Mouse (Mus musculus) ovary, postnatal 10 days (tissue): Measurements from ENCODE around the gene Catsperd.
"Not testable (repeated sequence)": the region's sequence is repeated elsewhere in the genome, so short reads cannot be mapped to it uniquely, and the experiment has no call there.

Experiments
- DNase-seq: peaks from one replicate; pipeline ENCODE4 v3.0.0; 2022; ENCODE audit warnings: low spot score

Gene Catsperd

DNA sequence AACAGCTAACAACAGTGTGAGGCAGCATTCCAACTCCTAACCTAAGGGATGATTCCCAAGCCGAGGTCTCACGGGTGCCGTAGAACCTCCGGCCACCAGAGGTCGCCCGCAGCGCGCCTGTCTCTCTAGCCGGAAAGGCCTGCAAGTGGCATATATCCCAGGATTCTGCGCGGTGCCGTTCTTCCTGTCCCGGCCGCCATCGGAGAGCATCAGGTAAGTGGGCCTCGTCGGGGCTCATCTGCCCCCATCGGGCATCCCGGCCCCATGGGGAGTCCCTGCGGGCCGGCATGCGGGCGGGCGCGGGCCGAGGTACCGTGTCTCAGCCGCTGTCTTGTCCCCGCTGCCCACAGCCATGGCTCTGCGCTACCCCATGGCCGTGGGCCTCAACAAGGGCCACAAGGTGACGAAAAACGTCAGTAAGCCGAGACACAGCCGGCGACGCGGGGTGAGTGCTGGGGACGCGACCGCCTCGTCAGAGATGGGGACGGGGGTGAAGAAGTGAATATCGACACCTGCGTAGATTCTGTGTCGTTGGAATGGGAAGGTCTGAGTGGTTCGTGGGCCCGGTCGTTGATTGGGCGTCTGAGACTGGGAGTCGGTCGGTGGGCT lies 14.6 kb upstream of the Catsperd start, which contains the start of gene Rpl36:
Gene Rpl36, plus strand, starts transcription at position 181 of the 609 bp plus-strand sequence.
- DNase-seq = peak; percentile 91

DNA sequence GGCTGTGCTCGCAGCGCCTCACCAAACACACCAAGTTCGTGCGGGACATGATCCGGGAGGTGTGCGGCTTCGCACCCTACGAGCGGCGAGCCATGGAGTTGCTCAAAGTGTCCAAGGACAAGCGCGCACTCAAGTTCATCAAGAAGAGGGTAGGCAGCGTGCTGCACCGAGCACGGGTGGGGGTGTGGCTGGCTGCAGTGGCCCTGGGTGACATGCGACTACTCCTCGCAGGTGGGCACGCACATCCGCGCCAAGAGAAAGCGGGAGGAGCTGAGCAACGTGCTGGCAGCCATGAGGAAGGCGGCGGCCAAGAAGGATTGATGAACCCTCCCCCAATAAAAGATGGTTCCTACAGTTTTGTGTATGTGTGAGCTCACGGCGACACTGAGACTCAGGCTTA lies 14.1 kb upstream of the Catsperd start:
- DNase-seq = not testable (repeated sequence)

DNA sequence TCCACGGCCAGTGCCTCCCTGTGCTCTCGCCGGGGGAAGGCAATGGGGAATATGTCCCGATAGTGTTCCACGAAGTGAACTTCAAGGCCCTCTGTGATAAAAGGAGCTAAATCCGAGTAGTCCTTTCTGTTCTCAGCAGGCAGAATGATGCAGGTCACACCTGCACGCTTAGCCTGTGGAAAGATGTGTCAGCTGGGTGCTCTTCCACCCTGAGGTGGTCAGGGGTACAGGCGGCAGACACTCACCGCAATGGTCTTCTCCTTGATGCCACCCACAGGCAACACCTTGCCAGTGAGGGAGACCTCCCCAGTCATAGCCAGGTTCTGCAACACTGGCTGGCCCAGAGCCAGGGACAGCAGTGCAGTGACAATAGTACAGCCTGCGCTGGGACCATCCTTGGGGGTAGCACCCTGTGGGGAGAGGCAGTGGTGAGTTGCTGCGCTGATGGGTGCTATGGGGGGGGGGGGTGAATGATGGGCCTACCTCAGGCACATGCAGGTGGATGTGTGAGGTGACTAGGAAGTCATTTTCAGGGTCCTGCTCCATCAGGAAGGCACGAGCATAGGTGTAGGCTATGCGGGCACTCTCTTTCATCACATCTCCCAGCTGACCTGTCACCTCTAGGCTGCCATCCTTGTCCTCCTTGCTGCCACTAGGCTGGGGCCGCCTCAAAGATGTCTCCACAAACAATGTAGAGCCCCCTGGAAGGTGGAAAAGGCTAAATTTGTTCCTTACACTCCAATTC lies 13.4 kb upstream of the Catsperd start:
- DNase-seq = no peak

DNA sequence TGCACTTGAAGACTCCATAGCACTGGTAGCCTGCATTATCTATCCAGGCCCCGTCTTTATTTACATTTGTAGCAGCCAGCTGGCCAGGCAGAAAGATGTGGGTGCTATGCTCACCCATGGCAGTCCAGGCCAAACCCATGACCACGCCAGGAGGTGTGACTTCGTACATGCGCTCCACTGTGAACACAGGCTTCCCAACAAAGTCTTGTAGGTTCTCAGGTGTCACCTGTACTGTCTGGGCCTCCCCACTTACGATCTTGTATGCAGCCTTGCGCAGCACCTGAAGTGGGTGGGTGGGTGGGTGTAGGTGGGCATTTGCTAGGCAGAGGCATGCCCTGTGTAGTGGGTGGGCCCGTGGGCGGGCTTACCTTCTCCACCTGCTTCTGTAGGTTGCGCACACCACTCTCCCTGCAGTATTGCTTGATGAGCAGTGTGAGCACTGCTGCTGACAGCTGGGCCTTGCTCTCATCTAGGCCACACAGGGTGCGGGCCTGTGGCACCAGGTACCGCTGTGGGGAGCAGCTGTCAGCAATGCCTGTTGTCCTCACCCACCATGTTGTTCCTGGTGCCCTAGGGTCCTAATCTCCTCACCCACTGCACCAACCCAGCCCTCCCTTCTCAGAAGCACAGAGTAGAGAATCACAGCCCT lies 12.7 kb upstream of the Catsperd start:
- DNase-seq = no peak

DNA sequence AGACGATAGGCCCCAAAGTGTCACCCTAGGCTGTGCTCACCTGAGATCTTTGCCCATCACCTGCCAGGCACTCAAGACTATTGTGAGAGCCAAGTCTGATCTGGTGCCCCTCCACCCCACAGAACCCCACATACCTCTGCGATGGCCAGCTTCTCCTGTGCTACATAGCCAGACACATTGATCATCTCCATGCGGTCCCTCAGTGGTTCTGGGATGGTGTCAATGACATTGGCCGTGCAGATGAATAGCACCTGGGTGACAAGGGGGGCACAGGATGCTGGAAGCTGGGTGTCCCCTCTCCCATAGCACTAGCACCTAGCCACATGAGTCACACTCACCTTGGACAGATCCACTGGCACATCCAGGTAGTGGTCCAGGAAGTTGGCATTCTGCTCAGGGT lies 12.2 kb upstream of the Catsperd start:
- no peak for DNase-seq

DNA sequence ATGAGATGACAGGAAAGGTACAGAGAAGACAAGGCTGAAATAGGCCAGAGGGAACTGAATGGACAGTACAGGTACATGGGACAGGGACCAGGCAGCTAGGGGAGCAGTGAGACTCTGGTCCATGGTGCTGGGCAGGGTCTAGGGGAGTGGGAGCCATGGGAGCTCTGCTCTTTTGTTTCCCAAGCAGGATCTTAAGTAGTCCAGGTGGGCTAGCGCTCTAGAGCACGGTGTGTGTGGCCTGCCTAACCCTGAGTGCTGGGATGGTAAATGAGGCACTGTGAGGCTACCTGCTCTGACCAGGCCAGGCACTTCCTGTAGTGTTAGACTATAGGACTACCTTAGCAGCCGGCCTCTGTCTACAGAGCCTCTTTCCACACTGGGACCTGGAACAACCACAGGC lies 11.2 kb upstream of the Catsperd start:
- DNase-seq = no peak

DNA sequence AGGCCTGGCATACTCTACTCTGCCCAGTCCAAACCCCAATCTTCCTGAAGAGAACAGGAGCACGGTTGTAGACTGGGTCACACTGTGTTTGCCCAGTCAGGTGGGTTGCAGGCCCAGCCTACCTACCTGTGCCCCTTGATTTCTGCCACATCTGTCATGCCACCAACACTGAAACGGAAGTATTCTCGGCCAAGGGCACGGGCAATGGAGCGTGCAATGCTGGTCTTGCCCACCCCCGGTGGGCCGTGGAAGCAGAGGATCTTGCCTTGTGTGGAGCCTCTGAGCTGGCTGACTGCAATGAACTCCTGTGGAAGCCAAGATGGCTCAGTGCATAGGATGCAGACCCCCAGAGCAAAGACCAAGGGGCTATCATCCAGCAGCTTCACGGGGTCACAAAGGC lies 10.3 kb upstream of the Catsperd start:
- DNase-seq = no peak

DNA sequence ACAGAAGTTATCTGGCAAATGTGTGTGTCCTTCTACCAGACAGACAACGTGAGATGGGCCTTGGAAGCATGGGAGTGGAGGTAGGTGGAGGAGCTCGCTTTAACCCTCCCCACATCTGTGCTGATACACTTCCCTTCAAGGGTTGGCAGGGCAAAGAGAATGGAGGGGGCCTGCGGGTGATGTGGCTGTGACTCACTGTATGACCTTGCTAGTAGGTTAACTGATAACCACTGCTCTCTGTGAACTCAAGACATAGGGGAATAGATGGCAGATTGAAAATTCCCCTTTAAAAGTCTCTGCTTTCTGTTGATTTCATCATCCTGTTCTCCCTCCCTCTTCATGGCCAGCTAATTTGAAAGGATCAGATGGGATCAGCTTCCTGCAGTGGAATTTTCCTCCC lies 2.4 kb upstream of the Catsperd start:
- no peak for DNase-seq

DNA sequence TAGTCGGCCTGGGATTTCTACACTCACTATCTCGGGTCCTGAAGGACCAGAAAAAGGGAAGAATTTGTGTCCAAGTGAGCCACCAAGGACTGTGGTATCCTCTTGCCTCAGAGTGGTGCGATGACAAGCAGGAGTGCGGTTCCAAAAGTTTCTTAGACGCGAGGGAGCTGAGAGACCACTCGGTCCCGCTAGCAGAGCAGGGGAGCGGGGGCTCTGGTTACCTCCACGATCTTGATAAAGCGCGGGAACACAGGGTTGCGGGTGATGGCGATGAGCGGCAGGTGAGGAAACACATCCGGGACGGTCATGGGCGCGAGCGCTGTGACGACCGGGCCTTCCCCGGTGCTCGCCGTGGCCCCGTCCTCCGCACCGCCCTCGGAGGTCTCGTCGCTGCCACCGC lies 1.7 kb upstream of the Catsperd start:
- no peak for DNase-seq

DNA sequence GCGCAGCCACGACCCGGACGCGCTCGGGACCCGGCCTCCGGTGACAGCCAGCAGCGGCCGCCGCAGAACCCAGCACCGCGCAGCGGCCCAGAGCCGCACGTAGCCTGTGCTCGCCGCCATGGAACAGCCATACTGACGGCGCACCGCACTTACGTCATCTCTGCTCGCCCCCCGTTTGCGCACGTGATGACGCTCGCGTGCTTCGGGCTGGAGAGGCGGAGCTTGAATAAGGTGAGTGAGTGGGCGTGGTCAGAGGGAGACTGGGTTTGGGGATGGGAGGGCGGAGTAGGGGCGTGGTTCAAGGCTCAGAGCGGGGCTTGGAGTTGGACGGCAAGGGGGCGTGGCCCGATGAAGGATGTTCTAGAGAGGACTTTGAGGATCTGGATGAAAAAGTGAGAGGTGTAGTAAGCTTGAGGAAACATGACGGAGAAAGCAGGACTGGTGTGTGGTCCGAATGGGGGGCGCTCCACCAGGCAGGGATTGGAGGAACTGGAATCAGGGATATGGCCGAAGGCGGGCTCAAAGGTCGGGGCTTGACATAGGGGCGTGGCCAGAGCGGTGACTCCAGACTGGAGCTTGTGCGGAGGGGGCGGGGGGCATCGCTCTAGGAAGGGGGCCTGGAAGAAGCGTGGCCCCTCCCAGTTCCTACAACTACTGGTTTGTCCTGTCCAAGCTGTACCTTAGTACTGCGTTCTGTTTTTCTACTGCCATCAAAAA lies 1.0 kb upstream of the Catsperd start, which contains the start of gene Lonp1:
Gene Lonp1, minus strand, starts transcription at position 134 of the 717 bp plus-strand sequence.
- DNase-seq = peak; percentile 90

DNA sequence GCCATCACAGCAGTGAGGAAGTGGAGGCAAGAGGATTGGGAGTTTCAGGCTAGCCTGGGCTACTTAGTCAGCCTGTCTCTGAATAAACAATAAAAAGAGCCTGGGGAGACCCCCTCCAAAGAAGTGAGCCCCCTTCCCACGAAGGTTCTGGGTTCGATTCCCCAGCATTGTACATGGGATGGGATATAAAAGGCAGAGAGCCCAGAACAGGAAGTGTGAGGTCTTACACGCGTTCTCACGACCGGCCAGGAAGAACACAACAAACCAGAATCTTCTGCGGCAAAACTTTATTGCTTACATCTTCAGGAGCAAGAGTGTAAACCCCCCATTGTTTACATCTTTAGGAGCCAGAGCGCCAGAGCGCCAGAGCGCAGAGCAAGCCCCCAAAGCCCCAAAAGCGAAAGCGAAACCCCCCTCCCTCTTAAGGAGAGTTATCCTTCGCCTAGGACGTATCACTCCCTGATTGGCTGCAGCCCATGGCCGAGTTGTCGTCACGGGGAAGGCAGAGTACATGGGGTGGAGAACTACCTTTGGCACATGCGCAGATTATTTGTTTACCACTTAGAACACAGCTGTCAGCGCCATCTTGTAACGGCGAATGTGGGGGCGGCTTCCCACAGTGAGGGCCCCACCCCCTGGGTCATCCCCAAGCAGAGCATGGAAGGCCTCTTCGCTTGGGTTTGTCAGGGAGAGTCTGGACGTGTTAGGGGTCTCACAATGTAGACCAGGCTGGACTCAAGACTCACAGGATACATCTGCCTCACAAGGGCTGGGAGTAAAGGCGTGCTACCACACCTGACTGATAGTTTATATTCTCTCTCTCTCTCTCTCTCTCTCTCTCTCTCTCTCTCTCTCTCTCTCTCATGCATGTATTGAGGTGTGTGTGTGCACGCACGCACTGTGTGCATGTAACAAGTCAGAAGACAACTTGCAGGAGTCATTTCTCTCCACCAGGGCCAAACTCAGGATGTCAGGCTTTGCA lies 2.1 kb downstream of the Catsperd start:
- DNase-seq = not testable (repeated sequence)

DNA sequence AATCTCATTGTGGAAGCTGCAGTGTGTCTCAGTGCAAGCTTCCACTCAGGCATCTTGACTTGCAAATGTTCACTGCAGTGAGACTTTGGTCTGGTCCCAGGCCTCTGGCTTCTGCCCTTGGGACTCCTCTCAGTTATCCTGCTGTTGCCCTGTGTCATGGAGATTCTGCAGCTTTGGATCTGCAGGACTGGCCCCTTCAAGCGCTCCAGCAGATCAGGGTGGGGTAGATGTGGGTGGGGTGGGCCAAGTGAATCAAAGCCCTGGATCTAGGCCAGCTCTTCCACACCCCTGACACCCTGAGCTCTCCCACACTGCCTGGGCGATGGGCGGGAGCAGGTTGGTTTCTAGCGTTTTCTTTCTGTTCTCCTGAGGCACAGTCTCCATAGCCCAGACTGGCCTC lies 3.9 kb downstream of the Catsperd start:
- DNase-seq = no peak

DNA sequence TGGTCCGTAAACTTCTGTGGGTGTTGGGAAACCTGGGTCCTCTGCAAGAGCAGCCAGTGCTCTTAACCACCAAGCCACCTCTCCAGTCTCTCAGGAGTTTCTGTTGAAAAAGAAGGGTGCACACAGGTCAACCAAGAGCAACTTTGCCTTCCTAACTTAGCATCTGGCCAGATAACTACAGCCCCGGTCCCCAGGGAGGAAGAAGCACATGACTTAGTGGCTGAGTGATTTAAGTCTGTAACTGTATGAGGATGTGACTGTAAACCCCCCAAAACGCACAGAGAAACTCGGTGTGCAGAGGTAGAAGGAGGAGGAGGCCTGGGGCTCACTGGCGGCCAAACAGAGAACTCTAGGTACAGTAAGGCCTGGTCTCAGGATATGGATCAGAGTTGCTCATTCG lies 6.1 kb downstream of the Catsperd start:
- no peak for DNase-seq

DNA sequence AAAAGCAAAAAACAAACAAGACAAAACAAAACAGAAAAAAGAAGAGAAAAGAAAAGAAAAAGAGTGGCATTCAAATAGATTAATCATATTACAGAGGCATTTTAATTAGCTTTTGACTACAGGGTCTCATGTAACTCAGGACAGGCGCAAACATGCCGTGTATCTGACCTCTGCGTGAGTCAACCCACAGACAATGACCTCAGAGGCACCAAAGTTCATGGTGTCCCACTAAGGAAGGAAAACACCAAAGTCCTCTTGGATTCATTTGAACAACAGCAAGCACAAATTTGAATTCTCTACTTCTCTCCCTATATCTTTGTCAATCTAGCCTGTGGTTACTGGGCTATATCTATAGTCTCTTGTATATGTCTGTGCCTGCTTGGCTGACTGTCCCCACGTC lies 15.3 kb downstream of the Catsperd start:
- no peak for DNase-seq

DNA sequence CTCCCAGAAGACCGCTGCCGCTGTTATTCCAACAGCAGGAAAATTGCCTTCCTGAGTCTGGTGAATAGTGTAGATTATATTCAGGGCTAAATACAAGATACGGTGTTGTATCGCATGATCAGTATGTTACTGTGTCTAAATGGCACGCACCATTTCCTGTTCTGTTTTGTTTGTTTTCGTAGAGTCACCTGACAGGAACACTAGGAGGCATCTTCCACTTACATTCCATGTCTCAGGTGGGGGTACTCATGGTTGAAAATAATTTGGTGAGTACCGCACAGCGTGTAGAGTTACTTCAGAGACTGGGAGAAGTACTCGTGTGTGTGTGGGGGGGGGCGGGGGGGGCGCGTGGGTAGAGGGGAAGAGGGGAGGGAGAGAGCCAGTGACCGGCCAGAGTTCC lies 19.6 kb downstream of the Catsperd start:
- DNase-seq = no peak

DNA sequence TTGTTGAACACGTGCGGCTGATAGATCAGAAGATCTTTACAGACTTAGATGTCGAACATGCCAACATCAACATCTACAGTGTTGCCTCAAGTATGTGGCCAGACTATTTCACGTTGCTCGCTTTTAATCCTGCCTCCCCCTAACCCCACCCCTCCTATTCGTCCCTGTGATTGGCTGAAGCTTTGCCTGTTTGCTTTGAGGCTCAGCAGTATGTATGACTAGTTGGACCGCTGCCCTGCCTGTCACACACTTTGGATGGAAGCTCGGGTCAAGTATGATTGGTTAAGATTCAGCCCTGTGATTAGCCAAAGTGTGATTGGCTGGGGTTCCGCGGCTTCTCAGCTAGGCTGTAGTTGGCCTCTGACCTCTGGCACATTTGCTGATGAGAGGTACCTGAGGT lies 23.9 kb downstream of the Catsperd start:
- no peak for DNase-seq

DNA sequence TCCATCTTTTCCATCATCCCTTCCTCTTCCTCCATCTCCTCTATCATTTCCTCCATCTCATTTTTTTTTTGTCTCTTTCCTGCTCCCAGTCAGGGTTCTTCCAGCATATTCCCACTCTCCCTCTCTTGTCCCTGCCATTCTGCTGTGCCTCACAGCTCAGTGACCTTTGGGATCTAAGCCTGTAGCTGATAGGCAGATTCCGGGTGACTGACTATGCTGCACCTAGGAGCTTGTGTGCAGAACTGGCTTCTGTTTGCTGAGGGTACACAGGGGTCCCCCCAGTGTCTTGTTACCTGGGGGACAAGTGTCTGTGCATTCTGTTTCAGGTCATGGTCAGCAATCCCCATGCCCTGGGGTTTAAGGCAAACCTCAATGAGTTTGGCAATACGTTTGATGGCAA lies 26.8 kb downstream of the Catsperd start:
- DNase-seq = no peak

DNA sequence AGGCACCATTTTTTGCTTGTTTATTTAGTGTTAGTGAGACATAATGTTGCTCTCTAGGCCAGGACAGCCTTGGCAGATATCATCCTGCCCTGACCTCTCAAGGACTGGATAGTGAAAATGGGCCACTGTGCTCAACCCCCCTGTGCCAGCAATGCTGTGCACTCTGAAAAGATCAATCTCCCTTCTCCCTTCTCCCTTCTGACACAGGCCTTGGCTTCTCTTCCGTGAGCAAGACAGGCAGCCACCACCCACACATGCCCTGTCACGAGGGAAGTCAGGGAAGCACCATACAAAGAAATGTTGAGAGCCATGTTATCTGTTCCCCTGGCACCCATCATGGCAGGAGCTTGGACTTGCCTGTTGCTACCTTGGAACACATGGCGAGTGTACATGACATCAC lies 27.4 kb downstream of the Catsperd start:
- DNase-seq = no peak

DNA sequence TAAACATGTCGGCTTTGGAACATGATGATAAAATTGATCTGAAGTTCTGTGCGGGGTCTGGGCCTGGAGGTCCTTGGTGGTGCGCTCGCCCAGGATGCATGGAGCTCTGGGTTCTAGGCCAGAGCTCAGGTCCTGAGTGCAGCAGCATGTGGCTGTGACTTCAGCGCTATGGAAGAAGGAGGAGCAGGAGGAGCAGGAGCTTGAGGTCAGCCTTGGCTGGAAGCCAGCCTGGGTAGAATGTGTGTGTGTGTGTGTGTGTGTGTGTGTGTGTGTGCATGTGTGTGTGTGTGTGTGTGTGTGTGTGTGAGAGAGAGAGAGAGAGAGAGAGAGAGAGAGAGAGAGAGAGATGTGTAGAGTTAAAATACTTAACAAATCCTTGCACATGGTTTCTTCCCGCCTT lies 28.2 kb downstream of the Catsperd start:
- DNase-seq = no peak

DNA sequence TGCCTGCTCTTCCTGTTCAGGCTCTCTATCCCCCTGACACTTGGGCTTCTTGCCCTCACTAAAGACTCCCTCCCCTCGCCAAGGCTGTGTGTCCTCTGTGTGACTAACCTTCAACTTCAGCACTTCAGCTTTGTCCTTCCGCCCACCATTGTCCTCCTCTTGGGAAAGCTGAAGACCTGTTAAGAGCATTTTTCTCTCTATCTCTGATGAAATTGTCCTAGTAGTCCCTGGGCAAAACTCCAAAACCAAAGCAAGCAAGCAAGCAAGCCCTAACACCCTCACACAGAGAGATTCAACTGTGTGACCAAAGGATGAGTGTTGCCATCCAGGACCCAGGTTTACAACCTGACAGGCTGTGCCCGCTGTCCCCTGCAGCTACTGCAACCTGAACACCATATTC lies 35.7 kb downstream of the Catsperd start:
- no peak for DNase-seq

DNA sequence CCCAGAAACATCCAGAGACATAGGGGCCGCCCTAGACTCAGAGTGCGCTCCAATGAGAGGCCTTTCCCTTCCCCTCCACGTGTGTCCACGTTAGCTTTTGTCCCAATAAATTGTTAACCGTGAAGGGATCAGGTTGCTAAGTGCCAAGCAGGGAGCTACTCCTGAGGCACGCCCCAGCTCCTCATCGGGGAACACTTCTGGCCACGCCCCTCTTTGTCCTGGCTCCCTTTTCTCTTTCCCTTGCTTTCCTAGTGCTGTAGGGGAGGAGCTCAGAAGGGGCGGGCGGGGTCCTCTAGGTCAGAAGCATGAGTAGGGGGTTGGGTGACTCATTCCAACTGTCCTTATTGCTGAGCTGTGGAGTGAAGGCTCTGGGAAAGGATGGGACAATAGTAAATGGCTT lies 36.4 kb downstream of the Catsperd start:
- no peak for DNase-seq
